Mouse (Mus musculus): ENCODE results near the gene Flrt1. TPM values are rescaled to one million over a fixed set of nuclear protein-coding genes. Genes with fewer than 3 reads are reported as not detected.

Flrt1 gene
- polyA plus RNA-seq, 1 experiment from 2014 or later: 0.82 TPM

DNA sequence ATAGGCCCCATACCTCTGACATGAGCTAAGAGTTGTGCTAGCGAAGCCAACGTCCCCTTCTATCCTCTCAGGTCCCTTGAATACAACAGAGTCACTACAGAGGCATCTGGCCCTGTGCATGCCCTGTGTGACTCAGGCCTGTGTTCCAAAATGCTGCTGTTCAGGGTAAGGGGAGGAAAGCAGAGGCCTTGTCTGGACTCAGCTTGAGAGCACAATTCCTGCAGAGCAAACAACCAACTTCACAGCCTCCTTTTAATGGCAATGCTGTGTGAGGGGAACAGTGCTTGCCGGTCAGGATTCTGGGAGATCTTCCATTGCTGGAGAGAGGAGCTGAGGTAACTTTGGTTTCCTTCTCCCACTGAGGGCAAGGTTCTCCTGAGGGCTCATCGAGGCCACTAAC is 61.2 kb downstream of the Flrt1 start:
- ATAC-seq: no peak
- Histone ChIP-seq H3K9me3 (ENCODE audit: control insufficient read depth) (no peaks in the 10 kb centered on the region), H3K4me1 (replicated peaks; ENCODE audit: control insufficient read depth, insufficient read depth, low read length) (no peaks in the 10 kb centered on the region), H3K4me2 (replicated peaks; ENCODE audit: low read depth) (no peak overlapping the region), H3K4me3 (ENCODE audit: low read depth, low read length) (no peak overlapping the region), H3K9ac (ENCODE audit: low read depth, low read length) (no peak overlapping the region), H3K27ac (ENCODE audit: low read depth, low read length) (no peak overlapping the region), H3K36me3 (ENCODE audit: control insufficient read depth, insufficient read depth) (no peaks in the 10 kb centered on the region), H3K27me3 (replicated peaks; ENCODE audit: control insufficient read depth, insufficient read depth, low read length) (no peaks in the 10 kb centered on the region)
- TF ChIP-seq CTCF (IDR thresholded peaks at IDR 0.05; ENCODE audit: low read depth): no peak
- 56% methylated on average over 4 of the region's 4 CpGs for WGBS

Other genes with a start within 250 kb of the Flrt1 start
- gene Ccdc88b, start 247.5 kb downstream of the Flrt1 start, polyA plus RNA-seq (2015; fragmentation: Nextera tagmentation; extraction: Ambion mirVana): 1.4 and 1.7 TPM in 2 replicates
- 52.0 and 54.4 TPM in 2 replicates for gene Trmt112, start 196.0 kb downstream of the Flrt1 start, polyA plus RNA-seq (2015; fragmentation: Nextera tagmentation; extraction: Ambion mirVana)
- 910 and 912 TPM in 2 replicates for gene Prdx5, start 195.6 kb downstream of the Flrt1 start, polyA plus RNA-seq (2015; fragmentation: Nextera tagmentation; extraction: Ambion mirVana)
- gene Esrra, start 183.9 kb downstream of the Flrt1 start, polyA plus RNA-seq (2015; fragmentation: Nextera tagmentation; extraction: Ambion mirVana): 63.6 TPM in 2 replicates
- gene Catsperz, start 180.3 kb downstream of the Flrt1 start, polyA plus RNA-seq (2015; fragmentation: Nextera tagmentation; extraction: Ambion mirVana): 0.65 and 0.76 TPM in 2 replicates
- gene Kcnk4, start 171.2 kb downstream of the Flrt1 start, polyA plus RNA-seq (2015; fragmentation: Nextera tagmentation; extraction: Ambion mirVana): 0.21 and 0.38 TPM in 2 replicates
- 66.2 and 70.1 TPM in 2 replicates for gene Bad, start 163.9 kb downstream of the Flrt1 start, polyA plus RNA-seq (2015; fragmentation: Nextera tagmentation; extraction: Ambion mirVana)
- gene Gpr137, start 163.2 kb downstream of the Flrt1 start, polyA plus RNA-seq (2015; fragmentation: Nextera tagmentation; extraction: Ambion mirVana): 20.0 and 20.9 TPM in 2 replicates
- gene Ppp1r14b, start 130.8 kb downstream of the Flrt1 start, polyA plus RNA-seq (2015; fragmentation: Nextera tagmentation; extraction: Ambion mirVana): 102 and 105 TPM in 2 replicates
- gene Plcb3, start 129.3 kb downstream of the Flrt1 start, polyA plus RNA-seq (2015; fragmentation: Nextera tagmentation; extraction: Ambion mirVana): 107 and 123 TPM in 2 replicates
- 135 and 142 TPM in 2 replicates for gene Fkbp2, start 125.2 kb downstream of the Flrt1 start, polyA plus RNA-seq (2015; fragmentation: Nextera tagmentation; extraction: Ambion mirVana)
- 23.2 and 25.2 TPM in 2 replicates for gene Vegfb, start 118.1 kb downstream of the Flrt1 start, polyA plus RNA-seq (2015; fragmentation: Nextera tagmentation; extraction: Ambion mirVana)
- gene Dnajc4, start 113.2 kb downstream of the Flrt1 start, polyA plus RNA-seq (2015; fragmentation: Nextera tagmentation; extraction: Ambion mirVana): 32.3 and 35.1 TPM in 2 replicates
- gene Nudt22, start 109.6 kb downstream of the Flrt1 start, polyA plus RNA-seq (2015; fragmentation: Nextera tagmentation; extraction: Ambion mirVana): 50.4 and 51.9 TPM in 2 replicates
- gene Trpt1, start 109.6 kb downstream of the Flrt1 start, polyA plus RNA-seq (2015; fragmentation: Nextera tagmentation; extraction: Ambion mirVana): 7.6 and 10.2 TPM in 2 replicates
- gene Fermt3, start 86.3 kb downstream of the Flrt1 start, polyA plus RNA-seq (2015; fragmentation: Nextera tagmentation; extraction: Ambion mirVana): 8.9 and 9.3 TPM in 2 replicates
- gene Stip1, start 65.8 kb downstream of the Flrt1 start, polyA plus RNA-seq (2015; fragmentation: Nextera tagmentation; extraction: Ambion mirVana): 46.2 and 47.8 TPM in 2 replicates
- gene Macrod1, start 48.9 kb downstream of the Flrt1 start, polyA plus RNA-seq (2015; fragmentation: Nextera tagmentation; extraction: Ambion mirVana): 14.4 and 15.1 TPM in 2 replicates
- 121 and 126 TPM in 2 replicates for gene Otub1, start 100.6 kb upstream of the Flrt1 start, polyA plus RNA-seq (2015; fragmentation: Nextera tagmentation; extraction: Ambion mirVana)
- 2,194 and 2,204 TPM in 2 replicates for gene Cox8a, start 111.9 kb upstream of the Flrt1 start, polyA plus RNA-seq (2015; fragmentation: Nextera tagmentation; extraction: Ambion mirVana)
- 18.6 and 19.7 TPM in 2 replicates for gene Naa40, start 135.5 kb upstream of the Flrt1 start, polyA plus RNA-seq (2015; fragmentation: Nextera tagmentation; extraction: Ambion mirVana)
- gene Rcor2, start 161.6 kb upstream of the Flrt1 start, polyA plus RNA-seq (2015; fragmentation: Nextera tagmentation; extraction: Ambion mirVana): 1.5 and 2.2 TPM in 2 replicates
- gene Mark2, start 236.1 kb upstream of the Flrt1 start, polyA plus RNA-seq (2015; fragmentation: Nextera tagmentation; extraction: Ambion mirVana): 39.6 and 46.4 TPM in 2 replicates